Mouse (Mus musculus): Measurements from ENCODE around the gene Arid5b. TPM values are rescaled to one million over a fixed set of nuclear protein-coding genes. Genes with fewer than 3 reads are reported as not detected.

The Arid5b gene
- total and polyA plus RNA-seq, 2 experiments from 2014 or later, result 13.3 to 13.6 TPM

DNA sequence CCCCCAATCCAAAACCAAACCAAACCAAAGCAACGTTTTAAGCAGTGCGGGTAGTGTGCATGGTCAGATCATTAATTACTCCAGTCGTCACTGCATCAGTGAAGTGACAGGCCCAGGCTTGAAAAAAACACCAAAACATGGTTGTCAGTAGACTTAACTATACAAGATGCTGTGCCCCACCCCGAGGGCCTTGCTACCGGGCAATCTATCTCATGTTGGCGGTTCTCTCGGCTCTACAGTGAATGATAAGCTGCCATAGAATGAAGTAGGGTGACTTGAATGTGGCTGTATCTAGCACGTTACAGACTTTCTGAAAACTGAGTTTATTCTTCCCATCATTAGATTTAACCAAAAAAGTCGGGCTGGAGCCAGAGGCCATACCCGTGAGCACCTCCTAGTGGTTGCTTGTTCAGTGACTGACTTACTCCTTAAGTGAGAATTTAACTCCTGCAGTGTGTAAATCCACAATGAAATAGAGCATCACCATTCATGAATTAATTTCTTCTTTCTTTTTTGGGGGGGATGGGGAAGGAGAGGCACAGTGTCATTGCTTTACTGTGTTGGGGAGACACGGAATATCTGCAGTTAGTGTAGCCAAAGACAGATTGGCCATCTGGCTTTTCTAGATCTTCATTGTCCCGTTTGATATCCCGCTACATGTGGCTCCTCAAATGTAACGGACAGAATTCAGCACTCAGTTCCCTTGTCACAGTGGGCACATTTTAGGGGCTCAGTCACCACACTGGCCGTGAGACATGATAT is 188.9 kb downstream of the Arid5b start:
- Histone ChIP-seq H3K9ac (replicated peaks; ENCODE audit: low read length, poor library complexity, severe bottlenecking) (no peak overlapping the region), H3K4me2 (ENCODE audit: low read depth, low read length, poor library complexity, severe bottlenecking) (no peak overlapping the region), H3K27me3 (ENCODE audit: insufficient read depth, low read length) (no peaks in the 10 kb centered on the region), H3K27ac (ENCODE audit: low read depth, low read length) (no peak overlapping the region), H3K4me1 (ENCODE audit: insufficient read depth, low read length) (no peaks in the 10 kb centered on the region), H3K4me3 (ENCODE audit: low read depth, low read length) (no peak overlapping the region), H3K9me3 (ENCODE audit: low read length) (no peaks in the 10 kb centered on the region), H3K36me3 (ENCODE audit: insufficient read depth, low read length) (no peaks in the 10 kb centered on the region)
- WGBS, result 75% methylated on average over 15 of the region's 15 CpGs
- DNase-seq (ENCODE audit: low spot score), result no peak
- TF ChIP-seq CTCF (IDR thresholded peaks at IDR 0.05), result peak; percentile 54
- no peak for ATAC-seq (ENCODE audit: low FRiP score)

DNA sequence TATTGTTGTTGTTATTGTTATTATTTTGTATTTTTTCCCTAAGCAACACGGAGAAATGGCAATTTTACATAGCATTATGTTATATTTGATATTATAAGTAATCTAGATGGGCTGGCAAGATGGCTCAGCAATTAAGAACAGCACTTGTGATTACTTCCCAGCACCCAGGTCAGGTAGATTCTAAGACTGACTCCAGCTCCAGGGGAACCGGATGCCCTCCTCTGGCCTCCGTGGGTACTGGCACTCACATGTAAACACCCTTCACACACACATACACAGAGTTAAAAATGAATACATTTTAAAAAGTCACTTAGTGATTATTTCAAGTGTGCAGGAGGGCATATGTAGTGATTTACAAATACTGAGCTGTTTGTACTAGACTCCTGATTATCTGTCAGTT is 190.8 kb downstream of the Arid5b start:
- Histone ChIP-seq H3K9ac (replicated peaks; ENCODE audit: low read length, poor library complexity, severe bottlenecking) (no peak overlapping the region), H3K4me2 (ENCODE audit: low read depth, low read length, poor library complexity, severe bottlenecking) (no peak overlapping the region), H3K4me1 (ENCODE audit: insufficient read depth, low read length) (no peaks in the 10 kb centered on the region), H3K36me3 (ENCODE audit: insufficient read depth, low read length) (no peaks in the 10 kb centered on the region), H3K27ac (ENCODE audit: low read depth, low read length) (no peak overlapping the region), H3K4me3 (ENCODE audit: low read depth, low read length) (no peak overlapping the region), H3K9me3 (ENCODE audit: low read length) (no peaks in the 10 kb centered on the region), H3K27me3 (ENCODE audit: insufficient read depth, low read length) (no peaks in the 10 kb centered on the region)
- no peak for DNase-seq (ENCODE audit: low spot score)
- 0 out of 2 replicates have a peak, but pooled peaks have one; percentile 3 for TF ChIP-seq CTCF (IDR thresholded peaks at IDR 0.05)
- 78% methylated on average over 3 of the region's 3 CpGs for WGBS
- ATAC-seq (ENCODE audit: low FRiP score), result no peak

DNA sequence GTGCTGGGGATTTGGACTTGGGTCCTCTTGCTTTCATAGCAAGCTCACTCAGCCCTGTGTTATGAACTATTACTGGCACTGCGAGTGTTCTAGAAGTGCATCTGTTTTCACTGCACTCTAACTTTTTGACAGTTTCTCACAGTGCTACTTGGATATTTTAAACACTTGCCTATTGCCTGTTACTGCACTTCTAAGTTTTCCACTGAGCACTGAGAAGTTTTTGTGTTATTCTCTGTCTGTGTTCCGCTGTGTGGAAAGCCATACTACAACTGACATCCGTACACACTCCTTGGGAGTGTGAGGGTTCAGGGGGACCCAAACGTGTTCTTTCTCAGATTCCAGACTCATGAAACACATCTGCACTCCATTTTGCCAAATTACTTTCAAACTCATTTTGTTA is 191.6 kb downstream of the Arid5b start:
- no peak for DNase-seq (ENCODE audit: low spot score)
- WGBS, result 87% methylated on average over 4 of the region's 4 CpGs
- no peak overlapping the region for H3K4me3 ChIP-seq (ENCODE audit: low read depth, low read length)
- H3K9me3 ChIP-seq (ENCODE audit: low read length), result no peaks in the 10 kb centered on the region
- H3K4me1 ChIP-seq (ENCODE audit: insufficient read depth, low read length), result no peaks in the 10 kb centered on the region
- H3K4me2 ChIP-seq (ENCODE audit: low read depth, low read length, poor library complexity, severe bottlenecking), result no peak overlapping the region
- H3K27me3 ChIP-seq (ENCODE audit: insufficient read depth, low read length), result no peaks in the 10 kb centered on the region
- H3K27ac ChIP-seq (ENCODE audit: low read depth, low read length), result no peak overlapping the region
- no peak for ATAC-seq (ENCODE audit: low FRiP score)
- H3K36me3 ChIP-seq (ENCODE audit: insufficient read depth, low read length), result no peaks in the 10 kb centered on the region
- TF ChIP-seq CTCF (IDR thresholded peaks at IDR 0.05), result no peak
- no peak overlapping the region for H3K9ac ChIP-seq (replicated peaks; ENCODE audit: low read length, poor library complexity, severe bottlenecking)

DNA sequence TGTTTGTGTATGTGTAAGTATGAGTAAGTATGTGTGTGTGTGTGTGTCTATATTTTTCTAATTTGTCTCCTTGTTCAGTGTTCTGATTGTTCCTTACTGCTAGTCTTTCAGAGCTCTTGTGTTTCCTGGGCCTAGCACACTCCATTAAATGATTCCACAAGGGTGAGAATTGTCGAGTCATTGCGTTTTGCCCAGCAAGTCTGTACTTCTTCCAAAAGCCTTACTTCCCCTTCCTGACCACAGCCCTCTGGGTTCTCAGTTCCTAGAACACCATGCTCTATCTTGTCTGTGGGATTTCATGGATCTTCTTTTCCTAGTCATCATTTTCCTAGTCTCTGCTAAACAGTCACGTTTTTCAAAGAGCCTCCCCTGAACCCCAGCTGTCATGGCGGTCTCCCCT is 193.0 kb downstream of the Arid5b start:
- no peaks in the 10 kb centered on the region for H3K4me1 ChIP-seq (ENCODE audit: insufficient read depth, low read length)
- no peak overlapping the region for H3K4me2 ChIP-seq (ENCODE audit: low read depth, low read length, poor library complexity, severe bottlenecking)
- WGBS, result 77% methylated on average over 4 of the region's 4 CpGs
- no peaks in the 10 kb centered on the region for H3K36me3 ChIP-seq (ENCODE audit: insufficient read depth, low read length)
- DNase-seq (ENCODE audit: low spot score) (no peak), ATAC-seq (ENCODE audit: low FRiP score) (no peak)
- H3K9ac ChIP-seq (replicated peaks; ENCODE audit: low read length, poor library complexity, severe bottlenecking), result no peak overlapping the region
- no peak overlapping the region for H3K27ac ChIP-seq (ENCODE audit: low read depth, low read length)
- H3K4me3 ChIP-seq (ENCODE audit: low read depth, low read length), result no peak overlapping the region
- H3K9me3 ChIP-seq (ENCODE audit: low read length), result no peaks in the 10 kb centered on the region
- TF ChIP-seq CTCF (IDR thresholded peaks at IDR 0.05), result no peak
- no peaks in the 10 kb centered on the region for H3K27me3 ChIP-seq (ENCODE audit: insufficient read depth, low read length)

DNA sequence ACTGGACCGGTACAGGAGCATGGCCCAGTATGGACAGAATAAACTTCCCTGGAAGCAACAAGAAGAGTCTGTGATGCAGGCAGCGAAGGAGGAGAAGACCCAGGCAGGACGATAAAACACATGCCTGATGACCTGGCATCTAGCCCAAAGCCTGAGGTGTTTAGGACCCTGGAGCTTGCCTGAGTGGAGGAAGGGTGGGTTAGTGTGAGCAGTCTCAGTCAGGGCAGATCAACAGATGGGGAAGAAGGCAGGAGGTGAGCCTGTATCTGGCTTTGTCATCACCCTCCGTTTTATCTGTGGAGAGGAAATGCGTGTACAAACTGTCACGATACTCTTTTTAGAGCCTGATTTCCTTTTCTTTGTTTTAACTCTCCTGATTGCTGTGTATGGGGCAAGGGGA is 196.8 kb downstream of the Arid5b start:
- Histone ChIP-seq H3K27ac (ENCODE audit: low read depth, low read length) (no peak overlapping the region), H3K4me2 (ENCODE audit: low read depth, low read length, poor library complexity, severe bottlenecking) (no peak overlapping the region), H3K4me3 (ENCODE audit: low read depth, low read length) (no peak overlapping the region), H3K27me3 (ENCODE audit: insufficient read depth, low read length) (no peaks in the 10 kb centered on the region), H3K9me3 (ENCODE audit: low read length) (no peaks in the 10 kb centered on the region), H3K9ac (replicated peaks; ENCODE audit: low read length, poor library complexity, severe bottlenecking) (no peak overlapping the region), H3K36me3 (ENCODE audit: insufficient read depth, low read length) (no peaks in the 10 kb centered on the region), H3K4me1 (ENCODE audit: insufficient read depth, low read length) (no peaks in the 10 kb centered on the region)
- ATAC-seq (ENCODE audit: low FRiP score), result no peak
- WGBS, result 81% methylated on average over 6 of the region's 6 CpGs
- DNase-seq (ENCODE audit: low spot score), result peak; percentile 53
- no peak for TF ChIP-seq CTCF (IDR thresholded peaks at IDR 0.05)

DNA sequence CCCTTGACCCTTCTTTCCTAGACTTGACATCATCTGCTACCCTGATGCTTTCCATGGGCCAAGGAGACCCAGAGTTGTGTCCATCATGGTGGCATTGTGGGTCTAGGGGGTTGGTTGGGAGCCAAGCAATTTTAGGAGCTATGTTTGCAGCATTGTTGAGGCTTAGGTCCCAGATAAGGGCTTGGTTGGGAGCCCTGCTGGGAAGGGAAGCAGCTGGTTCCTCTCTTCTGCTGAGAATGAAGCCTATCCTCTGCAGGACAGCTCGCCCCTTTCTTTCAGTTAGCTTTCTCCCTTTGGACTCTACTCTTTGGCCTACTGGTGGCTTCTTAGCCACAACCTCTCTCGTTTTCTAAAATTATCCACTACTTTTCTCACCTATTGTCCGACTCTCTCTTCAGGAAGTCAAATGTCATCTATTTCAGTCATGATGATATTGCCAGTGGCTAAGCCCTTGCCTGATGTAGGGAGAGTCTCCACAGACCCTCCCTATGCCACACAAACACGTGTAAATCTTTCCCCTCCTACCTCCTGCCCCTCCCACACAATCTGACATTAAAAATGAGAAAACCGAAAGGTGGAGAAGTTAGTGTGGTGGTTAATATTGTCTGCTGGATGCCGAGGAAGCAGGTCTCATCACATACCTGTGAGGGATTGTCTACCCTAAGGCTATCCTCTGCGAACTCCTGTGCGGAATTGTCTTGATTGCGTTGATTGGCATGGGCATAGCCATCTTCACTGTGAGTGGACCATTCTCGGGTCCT is 198.4 kb downstream of the Arid5b start:
- no peak for ATAC-seq (ENCODE audit: low FRiP score)

More for the DNA sequence above, 198.4 kb downstream of the Arid5b start:
- no peak overlapping the region for H3K9ac ChIP-seq (replicated peaks; ENCODE audit: low read length, poor library complexity, severe bottlenecking)
- 87% methylated on average over 10 of the region's 10 CpGs for WGBS
- no peak overlapping the region for H3K4me2 ChIP-seq (ENCODE audit: low read depth, low read length, poor library complexity, severe bottlenecking)
- no peaks in the 10 kb centered on the region for H3K36me3 ChIP-seq (ENCODE audit: insufficient read depth, low read length)
- H3K4me1 ChIP-seq (ENCODE audit: insufficient read depth, low read length), result no peaks in the 10 kb centered on the region
- no peak overlapping the region for H3K27ac ChIP-seq (ENCODE audit: low read depth, low read length)
- H3K9me3 ChIP-seq (ENCODE audit: low read length), result no peaks in the 10 kb centered on the region
- no peak for DNase-seq (ENCODE audit: low spot score)
- no peaks in the 10 kb centered on the region for H3K27me3 ChIP-seq (ENCODE audit: insufficient read depth, low read length)
- no peak for TF ChIP-seq CTCF (IDR thresholded peaks at IDR 0.05)
- H3K4me3 ChIP-seq (ENCODE audit: low read depth, low read length), result no peak overlapping the region
